Mouse (Mus musculus) heart, postnatal 0 days (tissue): ENCODE measurements at regions not wholly inside any gene's neighbourhood (a gene's known extent, or its start where the extent isn't known, plus 50 kb on each side); places are given as distances from the start of the nearest gene placed in this dataset.

Experiments used
- CTCF ChIP-seq: IDR thresholded peaks from 2 replicates; pipeline ENCODE4 v1.5.1; 2016; ENCODE audit warnings: antibody characterized with exemption, control low read depth, low read depth
- EP300 ChIP-seq: IDR thresholded peaks from 2 replicates; pipeline ENCODE4 v1.6.1; 2016; ENCODE audit warnings: antibody characterized with exemption, low read depth

- TF ChIP-seq CTCF (no peak), EP300 (no peak)
Measured at GRCm38 (mm10) chr10:50197897-50198538, 394.5 kb upstream of the Ascc3 start.
